Mouse (Mus musculus): ENCODE data around the gene Snapc4.

Gene Snapc4

DNA sequence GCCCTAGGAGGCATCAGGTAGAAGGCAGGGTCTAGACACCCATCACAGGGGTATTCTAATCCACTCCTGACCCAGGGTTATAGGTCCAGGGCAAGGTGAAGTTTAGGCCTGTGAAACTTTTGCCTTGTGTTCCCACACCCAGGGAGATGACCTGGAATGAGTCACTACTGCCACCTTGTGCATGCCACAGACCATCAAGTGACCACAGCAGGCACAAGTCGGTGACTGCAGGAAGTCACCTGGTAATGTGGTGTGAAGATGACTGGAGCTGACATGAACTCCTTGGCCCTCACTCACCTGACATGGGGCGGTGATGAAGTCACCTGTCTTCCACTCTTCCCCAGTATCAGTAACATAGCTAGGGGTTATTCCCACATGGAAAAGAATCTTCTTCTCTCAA, 67.6 kb downstream of the Snapc4 start:
- DNase-seq = no peak
